Mouse (Mus musculus) spleen, adult 2 months (tissue): ENCODE measurements at regions not wholly inside any gene's neighbourhood (a gene's known extent, or its start where the extent isn't known, plus 50 kb on each side); places are given as distances from the start of the nearest gene placed in this dataset.

Experiments used
- DNase-seq, 2 experiments: peaks; one replicate each; pipeline versions ENCODE4 v3.0.0 to v3.0.0-alpha.2; 2012 to 2021; ENCODE audit warnings: low spot score in 2 of 2, low read depth in 1 of 2
- H3K27ac ChIP-seq: fragments of 200-500 bp; 2 replicates; pipeline ENCODE4 v1.5.1; 2012; ENCODE audit warnings: low read length, inconsistent platforms; ENCODE audit not compliant: insufficient read depth
- H3K27me3 ChIP-seq: fragments of 200-500 bp; 2 replicates; pipeline ENCODE4 v1.6.1; 2012; ENCODE audit warnings: mild to moderate bottlenecking, moderate library complexity, low read length, inconsistent platforms; ENCODE audit not compliant: control insufficient read depth, insufficient read depth
- H3K36me3 ChIP-seq: fragments of 200-500 bp; 2 replicates; pipeline ENCODE4 v1.6.1; 2012; ENCODE audit warnings: mild to moderate bottlenecking, low read length, inconsistent platforms; ENCODE audit not compliant: control insufficient read depth, insufficient read depth
- H3K4me1 ChIP-seq: fragments of 200-500 bp; 2 replicates; pipeline ENCODE4 v1.6.1; 2011; ENCODE audit warnings: inconsistent platforms; ENCODE audit not compliant: control insufficient read depth, insufficient read depth, insufficient read length
- H3K4me3 ChIP-seq: fragments of 200-500 bp; 2 replicates; pipeline ENCODE4 v1.5.1; 2011; ENCODE audit warnings: mild to moderate bottlenecking, inconsistent platforms; ENCODE audit not compliant: insufficient read depth, insufficient read length; ENCODE audit errors: extremely low read depth
- CTCF ChIP-seq: fragments of 200-500 bp; IDR thresholded peaks from 2 replicates; pipeline ENCODE4 v1.5.1; 2011; ENCODE audit warnings: mild to moderate bottlenecking, inconsistent platforms; ENCODE audit not compliant: insufficient read depth, insufficient read length, insufficient replicate concordance; ENCODE audit errors: extremely low read depth
- POLR2A ChIP-seq: fragments of 200-500 bp; IDR thresholded peaks from 2 replicates; pipeline ENCODE4 v1.6.1; 2011; ENCODE audit warnings: low read depth, low read length, inconsistent platforms
- WGBS: fragments of 180-500 bp; shearing (Covaris S2); methylation state at CpG from one replicate; pipeline ENCODE4 v1.1.7; 2018; 5-methylcytosine and 5-hydroxymethylcytosine counted together

- no peaks in the 10 kb centered on the region for H3K4me1 ChIP-seq
- no peaks in the 10 kb centered on the region for H3K36me3 ChIP-seq
- 85% methylated on average over 1 of the region's 1 CpGs for WGBS
- no peak for DNase-seq
- no peak overlapping the region for H3K27ac ChIP-seq
- no peak overlapping the region for H3K4me3 ChIP-seq
- no peaks in the 10 kb centered on the region for H3K27me3 ChIP-seq
- TF ChIP-seq POLR2A: no peak
- TF ChIP-seq CTCF: no peak
These were observed 528.4 kb upstream of the Fam92a start for GRCm38 (mm10) chr4:12700189-12700588.

- no peaks in the 10 kb centered on the region for H3K27me3 ChIP-seq
- 93% methylated on average over 3 of the region's 3 CpGs for WGBS
- H3K27ac ChIP-seq: no peak overlapping the region
- no peaks in the 10 kb centered on the region for H3K4me1 ChIP-seq
- no peak for TF ChIP-seq CTCF
- no peak for TF ChIP-seq POLR2A
- no peak overlapping the region for H3K4me3 ChIP-seq
- no peak for DNase-seq
- no peaks in the 10 kb centered on the region for H3K36me3 ChIP-seq
These were observed 506.0 kb upstream of the Fam92a start for GRCm38 (mm10) chr4:12677814-12678213.

GRCm38 (mm10) chr4:12671399-12671798 is 499.6 kb upstream of the Fam92a start:
- no peaks in the 10 kb centered on the region for H3K4me1 ChIP-seq
- TF ChIP-seq POLR2A (no peak), CTCF (no peak)
- H3K27ac ChIP-seq: no peak overlapping the region
- no peak for DNase-seq
- 80% methylated on average over 7 of the region's 7 CpGs for WGBS
- no peak overlapping the region for H3K4me3 ChIP-seq
- H3K27me3 ChIP-seq: no peaks in the 10 kb centered on the region
- no peaks in the 10 kb centered on the region for H3K36me3 ChIP-seq

GRCm38 (mm10) chr4:12663176-12663575 is 491.4 kb upstream of the Fam92a start:
- H3K27ac ChIP-seq: no peak overlapping the region
- no peaks in the 10 kb centered on the region for H3K27me3 ChIP-seq
- TF ChIP-seq CTCF (no peak), POLR2A (no peak)
- H3K36me3 ChIP-seq: no peaks in the 10 kb centered on the region
- no peak for DNase-seq
- no peak overlapping the region for H3K4me3 ChIP-seq
- WGBS: 73% methylated on average over 2 of the region's 2 CpGs
- no peaks in the 10 kb centered on the region for H3K4me1 ChIP-seq

- no peak for DNase-seq
- Histone ChIP-seq H3K36me3 (no peaks in the 10 kb centered on the region), H3K4me1 (no peaks in the 10 kb centered on the region), H3K27ac (no peak overlapping the region), H3K4me3 (no peak overlapping the region), H3K27me3 (no peaks in the 10 kb centered on the region)
- 73% methylated on average over 1 of the region's 1 CpGs for WGBS
- TF ChIP-seq POLR2A (no peak), CTCF (no peak)
These were observed 490.9 kb upstream of the Fam92a start for GRCm38 (mm10) chr4:12662683-12663082.

- 76% methylated on average over 1 of the region's 1 CpGs for WGBS
These were observed 487.3 kb upstream of the Fam92a start for GRCm38 (mm10) chr4:12659084-12659483.

GRCm38 (mm10) chr4:12658594-12658993 is 486.8 kb upstream of the Fam92a start:
- TF ChIP-seq POLR2A (no peak), CTCF (no peak)
- Histone ChIP-seq H3K4me1 (no peaks in the 10 kb centered on the region), H3K27ac (no peak overlapping the region), H3K36me3 (no peaks in the 10 kb centered on the region), H3K4me3 (no peak overlapping the region), H3K27me3 (no peaks in the 10 kb centered on the region)
- no peak for DNase-seq
- WGBS: 84% methylated on average over 6 of the region's 6 CpGs

More at GRCm38 (mm10) chr4:12659084-12659483, 487.3 kb upstream of the Fam92a start:
- no peaks in the 10 kb centered on the region for H3K27me3 ChIP-seq
- TF ChIP-seq POLR2A (no peak), CTCF (no peak)
- H3K36me3 ChIP-seq: no peaks in the 10 kb centered on the region
- H3K27ac ChIP-seq: no peak overlapping the region
- no peak overlapping the region for H3K4me3 ChIP-seq
- no peak for DNase-seq
- no peaks in the 10 kb centered on the region for H3K4me1 ChIP-seq
